Mouse (Mus musculus): ENCODE results near the gene Rasip1. TPM values are rescaled to one million over a fixed set of nuclear protein-coding genes. Genes with fewer than 3 reads are reported as not detected.
A peak's percentile ranks its signal among the peaks of the same experiment; 100 is the strongest.

Rasip1 gene
- polyA plus RNA-seq, 1 experiment from 2014 or later = 19.6 TPM

GRCm38 (mm10) chr7:45639561-45640027 is 12.3 kb downstream of the Rasip1 start, which contains the start of gene Mamstr:
Gene Mamstr (plus strand): TSS chr7:45639977.
- H3K27ac ChIP-seq = peak within 1 kb of the TSS; percentile 73
- no peak within 1 kb of the TSS for H3K4me3 ChIP-seq
- H3K4me1 ChIP-seq (replicated peaks) = peaks cover 78% of the 10 kb centered on the region
- no peaks in the 10 kb centered on the region for H3K9me3 ChIP-seq (replicated peaks)
- no peak for ATAC-seq (replicated peaks; ENCODE audit: insufficient number of reproducible peaks, insufficient read depth, low FRiP score, low read depth)
- H3K4me2 ChIP-seq = no peak within 1 kb of the TSS
- no peak within 1 kb of the TSS for H3K9ac ChIP-seq
- no peaks in the 10 kb centered on the region for H3K27me3 ChIP-seq
- peaks cover 8% of the 10 kb centered on the region for H3K36me3 ChIP-seq
- WGBS = 42% methylated on average over 19 of the region's 19 CpGs

DNA sequence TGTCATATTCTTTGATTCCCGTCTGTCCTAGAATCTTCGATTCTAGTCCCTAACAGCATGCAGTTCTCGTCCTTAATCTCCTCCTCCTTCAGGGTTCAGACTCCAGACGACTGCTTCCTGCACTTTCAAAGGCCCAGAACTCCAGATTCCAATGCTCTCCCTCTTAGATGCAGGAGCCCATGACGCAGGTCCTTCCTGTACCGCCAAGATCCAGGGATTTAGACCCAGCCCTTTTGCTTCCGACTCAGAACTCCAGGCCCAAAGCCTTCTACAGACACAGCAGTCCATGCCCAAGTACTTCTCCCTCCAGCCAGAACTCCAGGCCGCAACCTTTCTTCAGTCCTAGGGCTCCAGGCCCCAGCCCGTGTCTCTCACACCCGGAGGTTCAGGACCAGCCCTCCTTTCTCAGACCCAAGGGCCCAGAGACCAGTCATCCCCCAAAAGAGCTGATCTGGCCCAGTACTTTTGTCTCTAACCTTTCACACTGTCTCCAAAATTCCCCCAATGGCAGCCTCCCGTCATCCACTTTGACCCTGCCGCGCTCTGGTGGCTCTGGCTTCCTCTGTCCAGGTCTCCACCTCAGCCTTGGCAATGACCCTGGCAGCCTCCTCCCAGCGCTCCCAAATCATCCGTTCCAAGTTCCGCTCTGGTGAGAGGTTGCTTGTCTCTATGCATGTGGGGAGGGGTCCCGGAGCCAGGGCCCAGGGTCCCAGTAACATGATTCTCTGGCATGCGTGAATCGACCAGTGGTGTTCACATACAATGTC is 13.1 kb downstream of the Rasip1 start:
- H3K9me3 ChIP-seq (replicated peaks) = no peaks in the 10 kb centered on the region
- ATAC-seq (replicated peaks; ENCODE audit: insufficient number of reproducible peaks, insufficient read depth, low FRiP score, low read depth) = no peak
- H3K4me2 ChIP-seq = no peak overlapping the region
- peaks cover 8% of the 10 kb centered on the region for H3K36me3 ChIP-seq
- H3K27ac ChIP-seq = peak overlapping the region; percentile 73
- peaks cover 77% of the 10 kb centered on the region for H3K4me1 ChIP-seq (replicated peaks)
- H3K27me3 ChIP-seq = no peaks in the 10 kb centered on the region
- WGBS = 78% methylated on average over 19 of the region's 19 CpGs
- H3K4me3 ChIP-seq = no peak overlapping the region
- H3K9ac ChIP-seq = no peak overlapping the region

DNA sequence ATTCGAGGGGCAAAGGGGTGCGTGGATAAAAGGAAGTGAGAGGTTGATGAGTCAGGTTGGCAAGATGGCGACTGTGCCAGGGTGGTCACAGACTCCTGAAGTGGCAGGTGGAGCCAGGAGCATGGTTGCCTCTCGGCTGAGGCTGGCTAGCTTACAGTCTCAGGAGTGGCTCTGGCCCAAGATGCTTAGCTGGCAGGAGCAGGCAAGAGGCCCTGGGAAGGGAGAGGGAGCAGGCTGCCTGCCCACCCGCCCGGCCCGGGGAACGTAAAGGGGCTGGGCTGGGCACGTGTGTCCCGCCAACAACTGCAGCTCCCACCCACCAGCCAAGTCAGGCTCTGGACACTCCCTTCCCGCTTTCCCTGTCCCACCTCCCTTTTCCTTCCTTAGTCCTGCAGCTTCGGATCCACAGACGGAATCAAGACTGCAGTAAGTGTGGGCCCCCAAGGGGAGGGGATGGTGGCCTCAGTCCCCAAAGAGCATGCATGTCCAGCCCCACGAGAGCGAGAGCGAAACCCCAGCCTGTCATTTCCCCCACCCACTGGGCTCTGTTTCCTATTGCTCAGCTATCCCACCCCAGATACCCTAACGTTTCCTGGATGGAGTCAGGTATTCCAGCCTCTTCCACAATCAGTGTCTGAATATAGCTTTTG is 14.2 kb downstream of the Rasip1 start:
- Histone ChIP-seq H3K4me3 (peak overlapping the region; percentile 46), H3K27me3 (no peaks in the 10 kb centered on the region), H3K4me2 (peak overlapping the region; percentile 68), H3K9me3 (replicated peaks) (no peaks in the 10 kb centered on the region), H3K36me3 (peaks cover 4% of the 10 kb centered on the region), H3K27ac (peak overlapping the region; percentile 73), H3K9ac (peak overlapping the region; percentile 32), H3K4me1 (replicated peaks) (peaks cover 71% of the 10 kb centered on the region)
- 37% methylated on average over 16 of the region's 17 CpGs for WGBS
- ATAC-seq (replicated peaks; ENCODE audit: insufficient number of reproducible peaks, insufficient read depth, low FRiP score, low read depth) = peak; percentile 27; the same call in 1 of the 2 replicates

- peaks cover 67% of the 10 kb centered on the region for H3K4me1 ChIP-seq (replicated peaks)
- peak overlapping the region; percentile 68 for H3K4me2 ChIP-seq
- no peaks in the 10 kb centered on the region for H3K9me3 ChIP-seq (replicated peaks)
- peak overlapping the region; percentile 46; the same call in 1 of the 2 replicates for H3K4me3 ChIP-seq
- WGBS = 61% methylated on average over 5 of the region's 5 CpGs
- no peaks in the 10 kb centered on the region for H3K36me3 ChIP-seq
- H3K9ac ChIP-seq = peak overlapping the region; percentile 32; the same call in 1 of the 2 replicates
- ATAC-seq (replicated peaks; ENCODE audit: insufficient number of reproducible peaks, insufficient read depth, low FRiP score, low read depth) = no peak
- no peaks in the 10 kb centered on the region for H3K27me3 ChIP-seq
- H3K27ac ChIP-seq = peak overlapping the region; percentile 73
Measured at GRCm38 (mm10) chr7:45642083-45642482, 14.8 kb downstream of the Rasip1 start.

GRCm38 (mm10) chr7:45642503-45643255 is 15.4 kb downstream of the Rasip1 start:
- Histone ChIP-seq H3K4me1 (replicated peaks) (peaks cover 66% of the 10 kb centered on the region), H3K36me3 (no peaks in the 10 kb centered on the region), H3K27ac (peak overlapping the region; percentile 74), H3K4me2 (peak overlapping the region; percentile 68), H3K4me3 (peak overlapping the region; percentile 46), H3K9me3 (replicated peaks) (no peaks in the 10 kb centered on the region), H3K27me3 (no peaks in the 10 kb centered on the region), H3K9ac (peak overlapping the region; percentile 54)
- 46% methylated on average over 16 of the region's 16 CpGs for WGBS
- ATAC-seq (replicated peaks; ENCODE audit: insufficient number of reproducible peaks, insufficient read depth, low FRiP score, low read depth) = no peak

GRCm38 (mm10) chr7:45643441-45644178 is 16.3 kb downstream of the Rasip1 start:
- Histone ChIP-seq H3K27me3 (no peaks in the 10 kb centered on the region), H3K4me1 (replicated peaks) (peaks cover 60% of the 10 kb centered on the region), H3K9ac (peak overlapping the region; percentile 54), H3K36me3 (no peaks in the 10 kb centered on the region), H3K4me2 (peak overlapping the region; percentile 68), H3K4me3 (peak overlapping the region; percentile 46), H3K27ac (peak overlapping the region; percentile 74), H3K9me3 (replicated peaks) (no peaks in the 10 kb centered on the region)
- ATAC-seq (replicated peaks; ENCODE audit: insufficient number of reproducible peaks, insufficient read depth, low FRiP score, low read depth) = peak; percentile 80
- 8% methylated on average over 28 of the region's 28 CpGs for WGBS

GRCm38 (mm10) chr7:45644183-45644582 is 16.9 kb downstream of the Rasip1 start:
- Histone ChIP-seq H3K4me1 (replicated peaks) (peaks cover 55% of the 10 kb centered on the region), H3K9ac (peak overlapping the region; percentile 23; the same call in 1 of the 2 replicates), H3K4me2 (peak overlapping the region; percentile 68), H3K4me3 (peak overlapping the region; percentile 46), H3K27ac (peak overlapping the region; percentile 74), H3K27me3 (no peaks in the 10 kb centered on the region), H3K9me3 (replicated peaks) (no peaks in the 10 kb centered on the region), H3K36me3 (no peaks in the 10 kb centered on the region)
- peak; percentile 12; the same call in 1 of the 2 replicates for ATAC-seq (replicated peaks; ENCODE audit: insufficient number of reproducible peaks, insufficient read depth, low FRiP score, low read depth)
- 16% methylated on average over 18 of the region's 18 CpGs for WGBS

- 0 out of 2 replicates have a peak overlapping the region, but pooled peaks have one; percentile 20 for H3K9ac ChIP-seq
- no peak for ATAC-seq (replicated peaks; ENCODE audit: insufficient number of reproducible peaks, insufficient read depth, low FRiP score, low read depth)
- H3K36me3 ChIP-seq = no peaks in the 10 kb centered on the region
- peak overlapping the region; percentile 68; the same call in 1 of the 2 replicates for H3K4me2 ChIP-seq
- H3K4me3 ChIP-seq = no peak overlapping the region
- no peak overlapping the region for H3K27ac ChIP-seq
- H3K27me3 ChIP-seq = no peaks in the 10 kb centered on the region
- no peaks in the 10 kb centered on the region for H3K9me3 ChIP-seq (replicated peaks)
- 77% methylated on average over 6 of the region's 6 CpGs for WGBS
- H3K4me1 ChIP-seq (replicated peaks) = peaks cover 50% of the 10 kb centered on the region
Measured at GRCm38 (mm10) chr7:45644872-45645590, 17.7 kb downstream of the Rasip1 start.

- no peaks in the 10 kb centered on the region for H3K27me3 ChIP-seq
- no peak overlapping the region for H3K9ac ChIP-seq
- H3K4me2 ChIP-seq = no peak overlapping the region
- no peaks in the 10 kb centered on the region for H3K9me3 ChIP-seq (replicated peaks)
- H3K36me3 ChIP-seq = no peaks in the 10 kb centered on the region
- 76% methylated on average over 7 of the region's 7 CpGs for WGBS
- H3K4me3 ChIP-seq = no peak overlapping the region
- no peak for ATAC-seq (replicated peaks; ENCODE audit: insufficient number of reproducible peaks, insufficient read depth, low FRiP score, low read depth)
- no peak overlapping the region for H3K27ac ChIP-seq
- peaks cover 50% of the 10 kb centered on the region for H3K4me1 ChIP-seq (replicated peaks)
Measured at GRCm38 (mm10) chr7:45645591-45645971, 18.3 kb downstream of the Rasip1 start.

DNA sequence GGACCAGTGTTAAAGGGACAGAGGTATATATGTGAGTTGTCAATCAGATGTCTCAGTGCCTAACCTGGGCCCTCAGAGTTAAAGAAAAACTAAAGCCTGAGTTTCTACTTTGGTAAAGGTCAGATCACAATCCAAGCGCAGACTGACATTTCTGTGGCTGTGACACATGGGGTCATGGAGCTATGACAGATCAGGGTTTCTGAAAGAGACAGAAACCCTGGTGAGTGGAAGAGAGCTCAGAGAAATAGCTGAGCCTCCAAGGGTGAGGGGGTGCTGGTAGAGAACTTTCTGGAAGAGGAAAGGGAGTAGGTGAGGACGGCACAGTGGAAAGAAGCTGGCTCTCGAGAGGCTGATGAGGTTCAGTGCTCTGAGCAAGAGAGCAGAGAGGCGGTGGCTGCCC is 19.4 kb downstream of the Rasip1 start:
- Histone ChIP-seq H3K4me2 (no peak overlapping the region), H3K4me1 (replicated peaks) (peaks cover 39% of the 10 kb centered on the region), H3K27ac (no peak overlapping the region), H3K9ac (no peak overlapping the region), H3K36me3 (no peaks in the 10 kb centered on the region), H3K4me3 (no peak overlapping the region), H3K9me3 (replicated peaks) (no peaks in the 10 kb centered on the region), H3K27me3 (no peaks in the 10 kb centered on the region)
- ATAC-seq (replicated peaks; ENCODE audit: insufficient number of reproducible peaks, insufficient read depth, low FRiP score, low read depth) = no peak
- WGBS = 78% methylated on average over 4 of the region's 4 CpGs
